Mouse (Mus musculus) olfactory bulb, adult 2 months (tissue): ENCODE results near the gene Vwa2.

ENCODE experiments used
- CTCF ChIP-seq: fragments of 200-500 bp; IDR thresholded peaks from 2 replicates; pipeline ENCODE4 v1.5.1; 2012; ENCODE audit warnings: low read depth, mild to moderate bottlenecking, low read length, moderate library complexity; ENCODE audit not compliant: insufficient read depth
- POLR2A ChIP-seq: fragments of 200-500 bp; IDR thresholded peaks from 2 replicates; pipeline ENCODE4 v1.6.1; 2012; ENCODE audit warnings: mild to moderate bottlenecking, low read depth, low read length, moderate library complexity; ENCODE audit not compliant: insufficient read depth

- TF ChIP-seq POLR2A, result no peak
- TF ChIP-seq CTCF, result no peak
These were observed 71.6 kb downstream of the Vwa2 start for GRCm38 (mm10) chr19:56945621-56946020.
